Mouse (Mus musculus): ENCODE measurements around the gene Rbms1. TPM values are rescaled to one million over a fixed set of nuclear protein-coding genes. Genes with fewer than 3 reads are reported as not detected.

Gene Rbms1
- 10 to 100 TPM; 15.3 to 29.9 TPM for polyA plus RNA-seq (2017; shearing (Covaris generic))

DNA sequence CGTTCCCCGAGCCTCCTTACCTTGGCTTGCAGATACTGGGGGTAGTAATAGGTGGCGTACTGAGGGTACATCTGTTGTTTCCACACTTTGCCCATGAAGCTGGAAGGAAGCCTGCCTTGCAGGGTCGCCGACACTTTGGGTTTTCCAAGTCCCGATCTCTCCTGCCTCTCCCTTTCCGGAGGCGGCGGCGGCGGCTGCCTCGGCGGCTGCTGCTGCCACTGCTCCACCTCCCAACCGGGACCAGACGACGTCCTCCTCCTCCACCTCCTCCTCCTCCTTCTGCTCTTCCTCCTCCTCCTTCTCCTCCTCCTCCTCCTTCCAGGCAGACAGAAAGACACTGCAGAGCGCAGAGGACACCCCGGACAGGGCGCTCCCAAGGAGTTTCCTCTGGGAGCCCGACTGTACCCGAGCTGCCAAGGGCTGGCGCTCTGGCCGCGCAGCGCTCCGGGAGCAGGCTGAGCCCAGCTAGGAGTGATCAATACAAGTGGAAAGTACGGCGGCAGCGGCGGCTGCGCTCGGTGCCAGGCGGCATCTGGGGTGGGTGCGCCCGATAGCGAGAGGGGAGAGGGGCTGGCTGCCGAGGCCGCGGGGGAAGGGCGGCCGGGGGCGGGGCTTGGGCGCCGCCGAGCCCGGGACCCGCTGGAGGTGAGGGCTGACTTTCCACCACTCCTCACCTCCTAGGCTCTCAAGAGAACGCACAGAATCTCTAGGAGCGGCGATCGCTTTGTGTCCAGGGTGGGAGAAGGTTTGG is at the start of gene Rbms1:
TSS of gene Rbms1 (minus strand) at position 522 of the 751 bp plus-strand sequence.
- peak; percentile 36 for ATAC-seq

DNA sequence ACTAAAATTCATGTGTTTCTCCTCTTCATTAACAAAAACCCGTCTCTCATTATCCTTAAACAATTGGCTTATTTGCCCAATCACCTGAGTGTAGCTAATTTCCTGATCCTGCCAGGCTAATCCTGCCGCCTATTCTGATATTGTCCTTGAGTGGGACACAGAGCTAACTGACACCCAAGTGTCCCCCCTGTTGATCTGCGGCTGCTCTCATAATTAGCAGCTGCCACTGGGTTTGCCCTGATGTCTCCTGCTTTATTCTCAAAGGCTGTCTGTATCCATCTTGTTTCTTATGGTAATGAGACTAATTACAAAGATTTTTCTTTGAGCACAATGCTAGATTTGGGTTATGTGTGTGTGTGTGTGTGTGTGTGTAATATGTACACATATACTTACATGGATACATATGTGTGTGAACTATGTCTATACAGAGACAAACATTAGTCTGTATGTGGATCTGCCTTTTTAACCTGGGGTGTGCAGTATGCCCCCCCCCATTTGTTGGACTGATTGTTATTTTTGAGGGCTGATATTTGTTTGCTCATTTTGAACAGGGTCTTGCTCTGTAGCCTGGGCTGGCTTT is 49.3 kb upstream of the Rbms1 start:
- ATAC-seq = no peak

DNA sequence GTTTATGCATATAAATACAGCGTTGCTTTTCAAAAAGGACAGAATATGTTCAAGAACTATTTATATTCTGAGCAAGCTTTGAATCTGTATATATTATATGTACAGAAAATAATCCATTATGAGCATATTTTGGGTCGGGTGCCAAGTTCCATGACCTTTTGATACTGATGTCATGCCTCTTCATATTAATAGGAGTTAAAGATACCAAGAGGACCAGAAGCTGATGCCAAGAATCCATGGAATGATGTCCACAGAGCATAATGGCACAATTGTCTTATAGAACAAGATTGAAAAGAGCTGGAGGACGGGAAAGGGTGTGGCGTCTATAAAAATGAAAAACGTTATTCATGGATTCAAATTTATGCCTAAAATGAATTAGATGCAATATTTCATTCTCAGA is 23.3 kb upstream of the Rbms1 start:
- ATAC-seq = no peak

DNA sequence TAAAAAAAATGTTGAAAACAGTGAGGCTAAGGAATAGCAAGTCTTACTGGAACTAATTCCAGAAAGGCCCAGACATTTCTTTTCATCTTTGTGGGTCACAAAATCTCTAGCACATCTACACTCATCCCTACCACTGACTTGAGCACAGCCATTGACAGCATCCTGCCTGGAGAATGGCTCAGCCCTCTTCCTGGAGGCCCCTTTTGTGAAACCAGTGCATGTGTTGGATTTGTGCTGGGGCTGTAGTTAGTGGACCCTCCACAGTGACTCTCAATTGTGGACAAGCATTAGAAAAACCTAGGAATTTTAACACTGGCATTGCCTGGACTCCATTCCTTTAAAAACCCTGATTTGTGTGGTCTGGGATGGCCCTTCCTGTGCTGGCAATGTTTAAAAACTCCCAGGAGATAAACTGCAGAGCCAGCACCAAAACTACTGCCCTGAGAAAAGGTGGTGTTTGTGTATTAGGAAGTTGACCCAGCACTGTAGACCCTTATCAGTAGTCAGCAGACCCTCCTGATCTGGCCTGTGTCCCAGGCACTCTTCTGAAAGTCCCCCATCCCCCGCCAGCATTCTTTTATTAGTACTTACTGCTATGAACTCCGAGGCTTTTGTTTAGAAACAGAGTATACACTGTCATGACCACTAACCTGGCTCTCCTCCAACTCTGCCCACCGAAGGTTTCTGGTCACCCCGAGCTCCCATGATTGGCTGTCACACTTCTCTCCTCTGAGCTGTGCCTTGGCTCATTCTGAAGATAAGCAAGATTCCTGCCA is 15.7 kb upstream of the Rbms1 start:
- no peak for ATAC-seq

DNA sequence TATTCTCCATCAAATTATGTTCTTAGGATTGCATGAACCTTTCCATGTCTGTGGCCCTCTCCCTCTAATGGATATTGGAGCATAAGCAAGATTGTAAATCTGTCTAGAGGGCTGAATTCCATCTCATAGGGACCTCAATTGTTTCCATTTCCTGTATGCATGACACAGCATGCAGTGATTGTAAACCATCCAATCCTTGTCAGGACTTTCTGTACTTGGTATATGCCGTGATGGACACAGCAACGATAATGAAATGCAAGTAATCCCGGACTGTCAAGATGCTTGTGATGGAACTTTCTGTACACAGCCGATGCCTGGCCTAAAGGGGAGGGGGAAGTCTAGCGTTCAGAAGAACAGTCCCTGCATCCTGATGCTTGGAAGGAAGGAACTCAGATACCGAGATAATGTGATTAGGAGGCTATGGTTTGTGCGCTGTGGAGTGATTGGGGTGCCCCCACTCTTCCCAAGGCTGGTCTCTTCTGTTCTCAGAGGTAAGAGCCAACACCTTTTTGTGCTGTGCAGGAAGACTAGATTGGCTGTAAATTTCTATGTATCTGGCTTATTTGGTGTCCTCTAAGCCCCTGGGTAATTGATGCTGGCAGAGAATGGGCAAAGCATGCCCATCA is 9.3 kb upstream of the Rbms1 start:
- no peak for ATAC-seq

DNA sequence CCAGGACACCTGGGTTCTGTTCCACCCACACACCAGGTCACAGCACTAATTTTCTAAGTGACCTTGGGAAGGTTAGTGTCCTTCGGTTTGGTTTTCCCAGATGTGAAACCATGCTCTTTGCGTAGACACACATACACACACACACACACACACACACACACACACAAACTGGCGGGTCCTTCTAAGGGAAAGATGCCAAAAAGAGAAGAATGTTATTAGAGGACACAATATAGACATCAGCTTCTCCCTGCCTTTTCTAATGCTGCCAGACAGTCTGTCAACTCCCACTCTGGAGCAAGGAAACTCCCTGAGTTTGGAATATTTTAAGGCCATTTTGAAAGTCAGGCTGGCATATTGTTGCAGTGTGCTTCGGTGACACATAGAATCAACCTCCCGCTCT is 624 bp upstream of the Rbms1 start:
- ATAC-seq = no peak

DNA sequence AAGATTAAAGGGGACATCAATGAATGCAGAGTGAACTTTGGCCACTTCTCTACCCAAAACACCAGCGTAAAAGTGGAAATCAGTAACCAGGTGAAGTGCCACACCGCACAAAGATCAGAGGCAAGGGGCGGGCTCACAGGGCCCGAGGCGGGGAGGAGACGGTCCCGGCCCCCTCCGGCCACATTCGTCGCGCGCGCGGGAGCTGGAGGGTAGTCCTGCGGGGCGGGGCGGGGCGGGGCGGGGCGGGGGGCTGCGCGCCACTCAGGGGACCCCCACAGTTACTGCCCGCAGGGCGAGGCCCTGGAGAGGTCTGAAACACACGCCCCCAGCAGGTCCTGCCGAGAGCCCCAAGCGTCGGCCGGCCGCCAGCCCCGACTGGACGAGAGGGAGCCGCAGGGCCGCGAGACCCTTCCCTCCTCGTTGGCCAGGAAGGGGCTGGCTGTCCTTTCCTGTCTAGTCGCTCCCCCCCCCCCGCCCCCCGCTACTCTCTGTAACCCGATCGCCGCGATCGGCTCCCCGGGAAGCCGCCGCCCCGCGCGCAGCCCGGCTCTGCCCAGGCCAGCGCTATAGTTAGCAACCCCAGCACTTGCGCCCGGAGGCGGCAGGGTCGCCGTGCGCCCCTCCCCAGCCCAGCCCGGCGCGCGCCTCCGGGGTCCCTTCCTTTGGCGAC is 856 bp downstream of the Rbms1 start:
- ATAC-seq = peak; percentile 23

DNA sequence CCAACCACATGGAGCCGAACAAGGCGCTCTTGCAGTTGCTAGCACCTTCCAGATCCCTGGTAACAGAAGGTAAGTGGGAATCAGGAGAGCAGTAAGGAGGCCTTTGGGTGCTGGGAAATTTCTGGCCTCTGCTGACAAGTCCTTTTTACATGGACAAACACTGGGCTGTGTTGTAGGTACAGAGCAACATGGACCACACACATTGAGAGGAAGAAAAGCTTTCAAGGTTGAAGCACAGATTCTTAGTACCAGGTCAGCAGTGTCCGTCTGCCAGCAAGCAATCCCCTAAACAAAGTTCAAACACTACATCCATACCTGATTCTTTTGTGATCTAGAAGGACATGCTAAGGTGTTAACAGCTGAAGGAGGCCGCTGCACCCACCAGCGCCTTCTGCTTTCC is 1.7 kb downstream of the Rbms1 start:
- no peak for ATAC-seq

DNA sequence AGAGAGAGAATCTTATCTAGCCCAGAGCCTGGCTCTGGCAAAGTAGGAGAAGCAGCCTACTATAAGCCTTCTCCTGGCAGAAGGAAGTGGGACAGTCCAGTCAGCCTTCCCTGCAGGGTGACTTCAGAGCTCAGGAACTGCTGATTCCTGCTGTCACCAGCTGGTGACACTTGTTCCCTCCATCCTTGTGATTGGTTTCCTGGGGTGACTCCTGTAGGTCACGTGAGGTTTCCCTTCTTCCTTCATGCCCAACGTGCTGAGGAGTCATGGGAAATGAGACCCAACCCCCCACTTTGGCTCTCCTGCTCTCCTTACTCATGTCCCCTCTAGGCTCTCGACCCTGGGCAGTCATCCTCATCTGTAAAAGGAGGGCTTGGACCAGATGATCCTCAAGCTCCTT is 14.8 kb downstream of the Rbms1 start:
- no peak for ATAC-seq

DNA sequence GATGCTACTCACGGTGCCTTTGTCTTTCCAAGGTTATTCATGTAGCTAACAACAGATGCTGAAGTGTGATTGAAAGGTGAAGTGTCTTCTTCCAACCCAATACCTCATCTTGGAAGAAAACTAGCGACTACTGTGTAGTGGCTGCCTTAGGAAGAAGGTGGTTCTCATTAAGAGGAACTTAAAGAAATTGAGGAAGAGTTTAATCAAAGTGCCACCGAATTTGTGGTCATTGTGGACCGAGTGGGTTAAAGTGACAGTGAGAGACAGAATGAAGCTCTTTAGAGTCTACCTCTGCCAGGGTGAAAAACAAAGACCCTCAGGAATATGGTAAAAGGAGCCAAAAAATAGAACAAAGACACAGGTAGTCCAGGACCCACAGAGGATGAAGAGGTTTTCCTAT is 15.2 kb downstream of the Rbms1 start:
- ATAC-seq = no peak

DNA sequence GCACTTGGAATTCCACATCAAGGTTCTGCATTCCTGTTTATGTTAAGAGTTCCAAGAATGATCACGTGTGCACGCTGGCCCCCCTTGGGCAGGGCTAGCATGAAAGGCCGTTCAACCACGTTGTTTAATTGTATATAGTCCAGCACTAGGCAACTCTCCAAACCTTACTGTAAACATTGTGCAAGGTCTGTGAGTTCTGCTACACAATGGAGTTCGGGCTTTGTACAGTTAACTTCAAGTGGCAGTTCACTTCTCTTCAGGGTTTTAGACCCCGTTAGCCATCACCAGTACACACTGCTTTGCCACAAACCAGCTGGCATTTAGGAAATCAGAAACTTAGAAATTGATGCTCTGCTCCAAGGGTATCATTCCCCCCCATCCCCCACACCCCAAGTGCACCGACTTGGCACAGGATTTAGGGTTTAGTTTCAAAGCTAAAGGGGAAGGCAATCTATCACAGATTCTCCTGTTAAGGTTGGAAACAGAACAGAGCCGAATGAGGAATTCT is 22.5 kb downstream of the Rbms1 start:
- ATAC-seq = no peak

DNA sequence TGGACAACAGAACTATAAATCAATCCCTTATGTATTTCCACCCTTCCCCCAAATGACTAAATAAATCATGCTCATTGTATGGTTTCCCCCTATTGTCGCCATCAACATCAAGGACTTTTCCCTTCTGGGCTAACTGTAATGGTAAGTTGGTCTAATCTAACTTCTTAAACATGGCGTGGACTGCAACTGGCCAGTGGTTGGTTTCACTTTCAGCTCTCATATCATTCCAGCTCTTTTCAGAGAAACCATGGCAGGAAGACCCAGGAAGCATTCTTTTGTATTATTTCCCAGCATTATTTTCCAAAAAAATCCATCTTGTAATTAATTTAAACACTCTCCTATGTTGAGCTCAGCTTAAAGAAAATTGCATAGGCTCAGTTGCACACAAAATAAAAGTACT is 23.0 kb downstream of the Rbms1 start:
- no peak for ATAC-seq

DNA sequence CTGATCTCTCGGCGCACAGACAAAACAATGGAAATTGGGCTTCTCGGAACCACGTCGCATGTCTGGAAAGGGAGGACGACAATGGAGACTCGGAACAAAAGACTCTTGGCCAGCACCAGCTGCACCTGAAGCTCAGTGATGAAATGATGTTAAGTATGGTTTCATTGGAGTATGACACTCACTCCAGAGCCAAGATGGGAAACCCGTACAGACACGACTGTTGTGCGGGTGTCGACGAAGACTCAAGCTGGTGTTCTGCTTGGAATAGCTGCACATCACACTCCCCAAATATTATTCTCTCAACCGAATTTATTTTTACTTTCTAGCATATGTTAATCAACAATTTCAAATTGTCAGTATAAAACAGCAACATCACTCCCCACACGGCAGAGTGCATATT is 26.1 kb downstream of the Rbms1 start:
- ATAC-seq = no peak

DNA sequence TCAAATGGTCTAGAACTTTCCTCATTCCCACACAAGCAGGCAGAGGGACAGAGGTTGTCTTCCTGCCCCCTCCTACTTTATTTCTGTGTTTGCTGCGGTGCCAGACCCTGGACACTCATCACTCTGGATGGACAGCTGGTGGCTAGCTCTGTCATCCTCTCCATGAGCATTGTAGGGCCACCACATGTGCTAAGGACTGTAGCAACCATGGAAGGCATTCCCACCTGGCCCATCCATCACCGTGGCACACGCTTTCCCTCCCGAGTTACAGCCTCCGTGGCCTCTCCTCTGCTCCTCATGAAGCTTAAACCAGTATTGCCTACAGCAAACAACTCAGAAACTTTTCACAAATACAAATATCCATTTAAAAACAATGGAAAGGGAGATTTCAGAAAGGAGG is 34.0 kb downstream of the Rbms1 start:
- ATAC-seq = no peak

DNA sequence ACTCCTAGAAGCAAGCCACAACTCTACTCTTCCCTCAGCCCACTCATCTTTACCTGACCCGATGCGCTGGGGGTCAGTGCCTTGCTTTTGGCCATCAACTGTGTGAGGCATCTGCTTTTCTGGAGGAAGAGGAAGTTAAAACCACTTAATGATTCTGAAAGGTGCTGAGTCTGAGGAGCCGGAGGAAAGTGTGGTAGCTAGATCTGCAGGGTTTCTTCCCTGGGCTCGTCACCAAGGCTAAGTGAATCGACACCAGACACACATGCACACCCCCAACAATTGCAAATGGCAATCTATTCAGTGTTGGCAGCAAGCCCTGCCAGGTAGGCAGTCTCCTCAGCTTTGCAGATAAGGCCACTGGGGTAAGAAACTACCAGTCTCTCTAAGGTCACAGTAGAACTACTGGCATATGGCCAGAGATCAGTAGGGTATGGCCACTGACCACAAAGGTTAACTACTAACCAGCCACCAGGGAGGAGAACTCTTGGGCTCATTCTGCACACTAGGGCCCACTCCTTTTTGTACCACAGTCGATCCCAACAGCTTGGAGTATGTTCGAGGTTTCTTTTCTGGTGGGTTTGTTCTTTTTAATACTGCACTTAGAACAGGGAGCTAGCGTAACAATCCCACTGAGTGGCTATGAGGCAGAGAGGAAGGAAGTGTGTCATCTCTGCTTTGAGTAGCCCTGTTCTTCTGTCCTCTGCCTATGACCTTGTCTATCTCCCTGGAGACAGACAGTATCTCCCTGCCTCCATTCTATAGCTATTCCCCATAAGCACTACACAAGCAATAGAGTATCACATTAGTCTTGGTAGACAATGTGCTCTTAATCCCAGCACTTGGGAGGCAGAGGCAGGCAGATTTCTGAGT is 34.9 kb downstream of the Rbms1 start:
- no peak for ATAC-seq

DNA sequence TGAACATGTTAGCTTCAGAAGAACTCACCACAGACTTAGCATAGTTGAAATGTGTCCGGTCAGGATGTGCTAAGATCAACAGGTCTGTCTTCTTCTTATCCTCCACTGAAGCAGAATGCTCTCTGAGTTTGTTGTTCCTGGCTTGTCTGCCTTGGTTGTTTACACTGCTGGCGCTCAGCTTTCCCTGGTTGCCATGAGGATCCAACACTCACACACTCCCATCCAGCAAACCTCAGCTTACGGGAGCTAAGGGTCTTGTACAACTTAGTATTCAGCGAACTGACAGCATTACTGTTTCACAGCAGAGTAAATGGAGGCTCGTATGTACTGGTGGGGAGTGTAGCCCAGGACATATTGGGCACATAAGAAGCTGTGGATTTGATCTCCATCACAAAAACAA is 37.9 kb downstream of the Rbms1 start:
- ATAC-seq = no peak

DNA sequence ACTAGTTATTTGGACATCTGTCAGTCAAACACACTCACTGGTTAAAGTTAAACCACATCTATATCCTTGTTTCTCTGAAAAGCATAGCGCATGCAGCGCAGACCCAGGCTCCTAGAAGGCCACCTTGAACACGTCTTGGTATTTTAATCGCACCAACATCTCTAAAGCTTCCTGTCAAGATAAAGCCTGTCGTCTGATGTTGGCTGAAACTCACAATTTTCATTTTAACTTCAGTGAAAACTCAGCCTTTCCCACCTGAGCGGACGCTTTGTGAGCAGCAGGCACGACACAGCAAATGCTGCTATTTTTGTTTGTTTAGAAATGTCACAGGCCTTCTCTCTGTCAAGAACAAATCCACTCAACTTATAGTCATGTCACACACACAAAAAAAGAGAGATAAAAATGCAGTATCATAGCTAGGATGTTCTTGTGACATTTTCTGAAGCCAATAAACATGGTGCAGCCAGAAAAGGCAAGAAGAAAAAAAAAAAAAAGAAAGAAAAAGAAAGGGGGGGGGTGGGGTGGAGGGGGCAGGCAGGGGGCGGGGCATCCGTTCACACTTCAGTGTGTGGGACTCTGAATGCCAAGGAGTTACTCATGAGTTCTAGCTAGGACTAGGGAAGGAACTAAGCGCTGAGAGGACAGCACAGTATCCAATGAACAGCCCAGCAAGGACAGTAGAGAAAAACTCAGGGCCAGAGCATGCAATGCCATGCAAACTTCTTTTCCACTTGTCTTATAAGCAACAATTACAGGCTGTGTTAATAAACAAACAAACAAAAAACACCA is 39.0 kb downstream of the Rbms1 start:
- ATAC-seq = peak; percentile 71

DNA sequence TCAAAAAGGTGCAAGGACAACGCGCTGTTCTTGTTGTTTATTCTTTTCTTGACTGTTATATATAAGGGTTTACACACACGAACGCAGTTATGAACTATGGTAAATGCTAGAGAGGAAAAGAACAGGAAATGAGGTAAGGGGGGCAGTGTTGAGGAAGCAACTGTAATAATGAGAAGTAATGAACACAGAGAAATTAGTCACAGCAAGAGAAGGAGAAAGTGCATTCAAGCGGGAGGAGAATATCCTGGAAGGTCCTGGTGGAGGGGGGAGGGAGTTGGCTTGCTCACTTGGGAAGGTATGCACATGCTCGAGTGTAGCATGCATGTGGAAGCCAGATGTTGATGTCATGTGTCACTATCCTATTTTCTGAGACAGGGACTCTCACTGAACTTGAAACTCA is 39.9 kb downstream of the Rbms1 start:
- peak; percentile 35 for ATAC-seq

DNA sequence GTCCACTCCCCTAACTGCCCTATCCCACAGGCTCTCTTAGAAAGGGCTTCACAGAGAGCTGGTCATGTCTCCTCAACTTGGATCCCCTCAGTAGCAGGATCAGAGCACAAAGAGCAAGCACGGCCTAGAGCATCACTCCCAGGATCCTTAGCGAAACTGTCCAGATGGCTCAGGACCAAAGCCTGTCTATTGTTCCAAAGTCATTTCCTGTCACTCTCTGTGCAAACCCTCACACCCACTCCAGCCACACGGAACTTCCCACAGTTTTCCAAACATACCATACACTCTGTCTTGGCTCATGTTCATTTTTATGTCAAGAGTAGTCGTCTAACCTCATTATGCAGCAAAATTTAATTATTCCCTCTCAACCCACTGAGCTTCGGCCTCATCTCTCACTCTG is 40.6 kb downstream of the Rbms1 start:
- no peak for ATAC-seq

DNA sequence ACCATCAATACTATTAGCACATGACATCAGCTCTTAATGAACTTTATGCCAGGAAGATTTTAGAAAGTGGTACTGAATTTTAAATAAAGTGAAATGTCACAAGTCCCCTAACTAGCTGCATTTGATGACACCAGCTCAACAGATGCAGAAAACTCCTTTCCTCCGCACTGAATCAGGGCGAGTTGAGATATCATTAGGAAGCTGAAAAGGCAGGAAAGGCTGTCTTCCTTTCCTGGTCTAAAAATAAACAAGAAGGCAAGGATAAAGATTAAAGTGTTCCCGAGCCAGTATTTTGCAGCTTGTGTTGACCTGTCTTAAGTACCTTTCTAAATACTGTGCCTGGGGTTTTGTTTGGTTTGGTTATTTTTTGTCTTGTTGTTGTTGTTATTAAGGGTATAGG is 42.9 kb downstream of the Rbms1 start:
- no peak for ATAC-seq

DNA sequence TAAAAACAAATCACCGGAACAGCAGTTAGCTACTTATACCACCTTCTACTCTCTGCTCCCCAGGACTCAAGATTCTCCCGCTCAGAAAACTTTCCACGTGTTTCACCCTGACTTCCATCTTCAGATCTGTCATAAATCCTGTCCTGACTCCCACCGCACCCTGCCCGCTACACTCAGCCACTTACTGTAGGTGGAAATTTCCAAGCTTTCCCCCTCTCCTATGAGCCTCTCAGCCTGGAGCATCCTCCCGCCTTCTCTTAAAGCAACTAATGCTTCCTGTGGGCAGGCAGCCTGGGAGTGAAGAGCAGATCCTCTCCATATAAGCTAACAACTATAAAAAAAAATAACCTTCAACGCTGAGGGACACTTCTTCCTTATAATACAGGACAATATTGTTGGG is 44.6 kb downstream of the Rbms1 start:
- ATAC-seq = no peak
